Mouse (Mus musculus) kidney, embryonic 15.5 days (tissue): ENCODE measurements around the gene Gm5617. TPM values are rescaled to one million over a fixed set of nuclear protein-coding genes. Genes with fewer than 3 reads are reported as not detected.
A peak's percentile ranks its signal among the peaks of the same experiment; 100 is the strongest.
"Not testable (repeated sequence)": the region's sequence is repeated elsewhere in the genome, so short reads cannot be mapped to it uniquely, and the experiment has no call there.

Source experiments
- ATAC-seq: fragments of 200-750 bp; cut with Nextera tagmentation; replicated peaks from 2 replicates; pipeline ENCODE4 v1.8.0; 2017; ENCODE audit warnings: moderate TSS enrichment; ENCODE audit not compliant: low FRiP score
- H3K27ac ChIP-seq: fragments of 300-500 bp; sonication (generic); 2 replicates; pipeline ENCODE4 v1.5.1; 2015; ENCODE audit warnings: mild to moderate bottlenecking, inconsistent platforms
- H3K27me3 ChIP-seq: fragments of 300-500 bp; sonication (generic); 2 replicates; pipeline ENCODE4 v1.6.1; 2015; ENCODE audit warnings: inconsistent platforms
- H3K36me3 ChIP-seq: fragments of 300-500 bp; sonication (generic); 2 replicates; pipeline ENCODE4 v1.6.1; 2015; ENCODE audit warnings: inconsistent platforms
- H3K4me1 ChIP-seq: fragments of 300-500 bp; sonication (generic); 2 replicates; pipeline ENCODE4 v1.6.1; 2015; ENCODE audit warnings: inconsistent platforms
- H3K4me2 ChIP-seq: fragments of 300-500 bp; sonication (generic); 2 replicates; pipeline ENCODE4 v1.6.1; 2015; ENCODE audit warnings: moderate library complexity, mild to moderate bottlenecking, inconsistent platforms
- H3K4me3 ChIP-seq: fragments of 300-500 bp; sonication (generic); replicated peaks from 2 replicates; pipeline ENCODE4 v1.5.1; 2015; ENCODE audit warnings: mild to moderate bottlenecking, inconsistent platforms
- H3K9ac ChIP-seq: fragments of 300-500 bp; sonication (generic); 2 replicates; pipeline ENCODE4 v1.6.1; 2015; ENCODE audit warnings: mild to moderate bottlenecking, inconsistent platforms
- H3K9me3 ChIP-seq: fragments of 300-500 bp; sonication (generic); replicated peaks from 2 replicates; pipeline ENCODE4 v1.6.1; 2016; ENCODE audit warnings: inconsistent platforms
- WGBS: fragments of 180-500 bp; shearing (Covaris S2); methylation state at CpG from one replicate; pipeline ENCODE4 v1.1.7; 2015; ENCODE audit warnings: mixed read lengths; 5-methylcytosine and 5-hydroxymethylcytosine counted together
- polyA plus RNA-seq: library from polyadenylated mRNA; unstranded; fragments of >200 nt; fragmentation: Nextera tagmentation; extraction: Ambion mirVana; gene quantifications from 2 replicates; pipeline ENCODE4 v1.2.1, GENCODE M21; 2015

Gene Gm5617
- polyA plus RNA-seq: 33.7 and 38.8 TPM in 2 replicates

GRCm38 (mm10) chr9:48494817-48495547 lies at the start of gene Gm5617, which contains the start of gene Rbm7:
Gene Gm5617, plus strand, starts transcription at chr9:48495442.
Gene Rbm7, minus strand, starts transcription at chr9:48495299.
- Histone ChIP-seq H3K9me3 (no peaks in the 10 kb centered on the region), H3K36me3 (peaks cover 37% of the 10 kb centered on the region), H3K4me2 (peak within 1 kb of the TSS; percentile 89), H3K4me1 (peaks cover 19% of the 10 kb centered on the region), H3K9ac (peak within 1 kb of the TSS; percentile 93), H3K27me3 (no peaks in the 10 kb centered on the region), H3K27ac (peak within 1 kb of the TSS; percentile 93), H3K4me3 (peak within 1 kb of the TSS; percentile 90)
- peak; percentile 99 for ATAC-seq
- WGBS: under 1% methylated on average over 72 of the region's 72 CpGs

DNA sequence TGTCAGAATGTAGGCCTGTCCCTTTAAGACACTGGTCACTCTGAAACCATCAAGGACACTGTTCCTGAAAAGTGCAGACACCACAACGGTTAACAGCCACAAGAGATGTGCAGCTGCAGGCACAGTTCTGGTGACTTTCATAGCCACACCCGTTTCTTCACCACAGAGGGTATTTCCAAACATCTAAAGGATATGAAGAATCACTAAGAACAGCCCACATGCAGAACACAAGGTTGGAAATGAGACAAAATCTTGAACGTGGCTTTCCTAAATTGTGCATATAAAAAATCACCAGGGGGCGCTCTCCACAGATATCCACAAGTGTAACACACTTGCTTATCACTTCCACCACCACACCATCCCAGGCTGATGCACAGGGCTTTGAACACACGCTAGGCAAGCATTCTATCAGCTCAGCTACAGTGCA lies 47.4 kb upstream of the Gm5617 start:
- no peak for ATAC-seq
- no peaks in the 10 kb centered on the region for H3K27me3 ChIP-seq
- H3K9ac ChIP-seq: no peak overlapping the region
- H3K4me3 ChIP-seq: no peak overlapping the region
- no peak overlapping the region for H3K4me2 ChIP-seq
- no peak overlapping the region for H3K27ac ChIP-seq
- no peaks in the 10 kb centered on the region for H3K9me3 ChIP-seq
- H3K4me1 ChIP-seq: no peaks in the 10 kb centered on the region
- 38% methylated on average over 5 of the region's 5 CpGs for WGBS
- no peaks in the 10 kb centered on the region for H3K36me3 ChIP-seq

GRCm38 (mm10) chr9:48450066-48450465 lies 45.2 kb upstream of the Gm5617 start:
- Histone ChIP-seq H3K4me2 (no peak overlapping the region), H3K4me3 (no peak overlapping the region), H3K36me3 (no peaks in the 10 kb centered on the region), H3K27ac (no peak overlapping the region), H3K9me3 (no peaks in the 10 kb centered on the region), H3K4me1 (no peaks in the 10 kb centered on the region), H3K9ac (no peak overlapping the region), H3K27me3 (no peaks in the 10 kb centered on the region)
- no peak for ATAC-seq
- WGBS: 91% methylated on average over 17 of the region's 17 CpGs

- ATAC-seq: no peak
- H3K36me3 ChIP-seq: no peaks in the 10 kb centered on the region
- no peaks in the 10 kb centered on the region for H3K9me3 ChIP-seq
- H3K4me1 ChIP-seq: no peaks in the 10 kb centered on the region
- H3K9ac ChIP-seq: no peak overlapping the region
- H3K27ac ChIP-seq: no peak overlapping the region
- H3K4me3 ChIP-seq: no peak overlapping the region
- no peak overlapping the region for H3K4me2 ChIP-seq
- 82% methylated on average over 3 of the region's 3 CpGs for WGBS
- no peaks in the 10 kb centered on the region for H3K27me3 ChIP-seq
Measured at GRCm38 (mm10) chr9:48455961-48456360, 39.3 kb upstream of the Gm5617 start.

- no peak overlapping the region for H3K27ac ChIP-seq
- no peaks in the 10 kb centered on the region for H3K27me3 ChIP-seq
- H3K9ac ChIP-seq: no peak overlapping the region
- no peaks in the 10 kb centered on the region for H3K36me3 ChIP-seq
- WGBS: 74% methylated on average over 3 of the region's 3 CpGs
- no peak for ATAC-seq
- H3K9me3 ChIP-seq: no peaks in the 10 kb centered on the region
- no peaks in the 10 kb centered on the region for H3K4me1 ChIP-seq
- no peak overlapping the region for H3K4me3 ChIP-seq
- no peak overlapping the region for H3K4me2 ChIP-seq
Measured at GRCm38 (mm10) chr9:48458879-48459278, 36.4 kb upstream of the Gm5617 start.

DNA sequence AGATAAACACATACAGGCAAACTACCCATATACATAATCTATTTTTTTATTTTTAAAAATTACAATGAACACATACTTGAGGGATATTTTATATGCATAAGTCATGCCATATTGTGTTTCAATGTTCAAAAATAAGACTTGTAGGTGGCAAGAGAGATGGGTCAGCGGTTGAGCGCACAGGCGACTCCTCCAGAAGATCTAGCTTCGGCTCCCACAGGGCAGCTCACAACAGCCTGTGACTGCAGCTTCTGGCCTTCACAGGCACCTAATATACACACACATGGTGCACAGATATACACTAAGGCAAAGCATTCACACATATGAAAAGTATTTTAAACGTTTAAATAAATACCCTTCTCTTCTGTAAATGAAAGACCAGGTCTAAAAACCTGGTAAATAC lies 35.9 kb upstream of the Gm5617 start:
- Histone ChIP-seq H3K9me3 (no peaks in the 10 kb centered on the region), H3K4me2 (no peak overlapping the region)
- 81% methylated on average over 5 of the region's 5 CpGs for WGBS

GRCm38 (mm10) chr9:48460720-48461119 lies 34.5 kb upstream of the Gm5617 start:
- Histone ChIP-seq H3K4me1 (no peaks in the 10 kb centered on the region), H3K4me2 (no peak overlapping the region), H3K36me3 (peaks cover 4% of the 10 kb centered on the region), H3K27me3 (no peaks in the 10 kb centered on the region), H3K27ac (no peak overlapping the region), H3K9ac (no peak overlapping the region), H3K9me3 (no peaks in the 10 kb centered on the region; the same call in 1 of the 2 replicates), H3K4me3 (no peak overlapping the region)
- ATAC-seq: no peak
- 93% methylated on average over 8 of the region's 8 CpGs for WGBS

More for the DNA sequence above, 35.9 kb upstream of the Gm5617 start:
- Histone ChIP-seq H3K36me3 (no peaks in the 10 kb centered on the region), H3K9ac (no peak overlapping the region), H3K4me1 (no peaks in the 10 kb centered on the region), H3K27ac (no peak overlapping the region), H3K27me3 (no peaks in the 10 kb centered on the region), H3K4me3 (no peak overlapping the region)
- no peak for ATAC-seq

GRCm38 (mm10) chr9:48461545-48461944 lies 33.7 kb upstream of the Gm5617 start:
- Histone ChIP-seq H3K9ac (no peak overlapping the region), H3K9me3 (no peaks in the 10 kb centered on the region; the same call in 1 of the 2 replicates), H3K4me2 (no peak overlapping the region), H3K36me3 (peaks cover 6% of the 10 kb centered on the region), H3K4me3 (no peak overlapping the region), H3K27ac (no peak overlapping the region), H3K4me1 (no peaks in the 10 kb centered on the region), H3K27me3 (no peaks in the 10 kb centered on the region)
- 44% methylated on average over 3 of the region's 3 CpGs for whole genome bisulfite sequencing
- no peak for ATAC-seq

DNA sequence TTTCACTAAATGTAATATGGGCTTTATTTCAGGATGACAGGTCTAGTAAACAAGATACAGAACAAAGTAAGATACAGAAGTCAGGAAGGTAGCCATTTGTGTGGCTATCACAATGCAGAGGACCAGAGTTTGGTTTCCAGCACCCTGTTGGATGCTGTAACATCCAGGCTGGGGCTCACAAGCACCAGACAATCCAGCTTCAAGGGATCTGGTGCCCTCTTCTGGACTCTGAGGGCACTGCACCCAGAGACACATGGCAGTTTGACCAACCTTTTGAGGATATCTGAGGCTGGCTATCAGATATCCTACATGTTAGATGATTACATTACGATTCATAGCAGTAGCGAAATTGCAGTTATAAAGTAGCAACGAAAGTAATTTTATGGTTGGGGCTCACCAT lies 29.6 kb upstream of the Gm5617 start:
- Histone ChIP-seq H3K9me3 (no peaks in the 10 kb centered on the region; the same call in 1 of the 2 replicates), H3K9ac (no peak overlapping the region), H3K4me3 (no peak overlapping the region), H3K27me3 (no peaks in the 10 kb centered on the region), H3K4me1 (no peaks in the 10 kb centered on the region), H3K36me3 (peaks cover 30% of the 10 kb centered on the region), H3K27ac (no peak overlapping the region), H3K4me2 (no peak overlapping the region)
- WGBS: 98% methylated on average over 3 of the region's 3 CpGs
- no peak for ATAC-seq

GRCm38 (mm10) chr9:48466804-48467203 lies 28.4 kb upstream of the Gm5617 start:
- Histone ChIP-seq H3K4me2 (no peak overlapping the region), H3K36me3 (peaks cover 40% of the 10 kb centered on the region), H3K4me1 (no peaks in the 10 kb centered on the region), H3K27me3 (no peaks in the 10 kb centered on the region), H3K4me3 (no peak overlapping the region), H3K27ac (no peak overlapping the region), H3K9me3 (no peaks in the 10 kb centered on the region; the same call in 1 of the 2 replicates), H3K9ac (no peak overlapping the region)
- 77% methylated on average over 3 of the region's 3 CpGs for WGBS
- ATAC-seq: no peak

DNA sequence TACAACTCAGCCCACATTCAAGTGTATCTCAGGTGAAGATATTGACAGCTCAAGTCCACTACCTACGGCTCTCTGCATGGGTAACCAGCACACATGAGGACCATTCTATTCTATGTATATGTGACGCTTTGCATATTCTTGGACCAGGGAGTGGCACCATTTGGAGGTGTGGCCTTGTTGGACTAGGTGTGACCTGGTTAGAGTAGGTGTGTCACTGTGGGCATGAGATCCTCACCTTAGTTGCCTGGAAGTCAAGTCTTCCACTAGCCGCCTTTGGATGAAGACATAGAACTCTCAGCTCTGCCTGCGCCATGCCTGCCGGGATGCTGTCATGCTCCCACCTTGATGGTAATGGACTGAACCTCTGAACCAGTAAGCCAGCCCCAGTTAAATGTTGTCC lies 27.8 kb upstream of the Gm5617 start:
- not testable (repeated sequence) for H3K27ac ChIP-seq, H3K9ac ChIP-seq, ATAC-seq, H3K4me1 ChIP-seq, H3K27me3 ChIP-seq, H3K4me3 ChIP-seq, H3K9me3 ChIP-seq, H3K4me2 ChIP-seq
- WGBS: 95% methylated on average over 5 of the region's 5 CpGs
- H3K36me3 ChIP-seq: peaks cover 45% of the 10 kb centered on the region

- Histone ChIP-seq H3K9ac (no peak overlapping the region), H3K9me3 (no peaks in the 10 kb centered on the region), H3K4me1 (no peaks in the 10 kb centered on the region), H3K36me3 (peaks cover 54% of the 10 kb centered on the region), H3K4me2 (no peak overlapping the region), H3K27ac (no peak overlapping the region), H3K27me3 (no peaks in the 10 kb centered on the region), H3K4me3 (no peak overlapping the region)
- WGBS: 92% methylated on average over 15 of the region's 15 CpGs
- no peak for ATAC-seq
Measured at GRCm38 (mm10) chr9:48472441-48473025, 22.7 kb upstream of the Gm5617 start.
